Mouse (Mus musculus) myocyte (in vitro differentiated cells): Measurements from ENCODE around the gene Mdfic. TPM values are rescaled to one million over a fixed set of nuclear protein-coding genes. Genes with fewer than 3 reads are reported as not detected.

Experiments used
- H3K27me3 ChIP-seq: one replicate; pipeline ENCODE4 v1.6.1; 2011; ENCODE audit not compliant: control insufficient read depth, insufficient read depth, insufficient read length
- H3K36me3 ChIP-seq: one replicate; pipeline ENCODE4 v1.6.1; 2011; ENCODE audit not compliant: control insufficient read depth, insufficient read depth
- H3K4me2 ChIP-seq: one replicate; pipeline ENCODE4 v1.6.1; 2011; ENCODE audit warnings: low read depth, control low read depth
- H3K4me3 ChIP-seq: one replicate; pipeline ENCODE4 v1.5.1; 2011; ENCODE audit warnings: mild to moderate bottlenecking, control low read depth, moderate library complexity
- H3K79me2 ChIP-seq: one replicate; pipeline ENCODE4 v1.6.1; 2011; ENCODE audit not compliant: control insufficient read depth, insufficient read depth
- H3ac ChIP-seq: one replicate; pipeline ENCODE4 v1.6.1; 2011; ENCODE audit not compliant: control insufficient read depth, insufficient read length
- CEBPB ChIP-seq: IDR thresholded peaks from 2 replicates; pipeline ENCODE4 v1.6.1; 2011; ENCODE audit warnings: mild to moderate bottlenecking, moderate library complexity; ENCODE audit not compliant: poor library complexity, insufficient read depth, severe bottlenecking
- E2F4 ChIP-seq: IDR thresholded peaks from one replicate; pipeline ENCODE4 v1.6.1; 2011; ENCODE audit warnings: mild to moderate bottlenecking, control low read depth, moderate library complexity; ENCODE audit not compliant: insufficient read depth
- MAX ChIP-seq: IDR thresholded peaks from one replicate; pipeline ENCODE4 v1.6.1; 2011; ENCODE audit warnings: low read depth, mild to moderate bottlenecking, control low read depth
- MYOD1 ChIP-seq, 3 experiments: IDR thresholded peaks; one replicate each; pipeline ENCODE4 v1.6.1; 2011; ENCODE audit warnings: control low read depth in 2 of 3, low read depth in 2 of 3, mild to moderate bottlenecking in 2 of 3, moderate library complexity in 1 of 3; ENCODE audit not compliant: insufficient read length in 2 of 3, control insufficient read depth in 1 of 3
- MYOG ChIP-seq, 3 experiments: IDR thresholded peaks; one replicate each; pipeline ENCODE4 v1.6.1; 2011; ENCODE audit warnings: control low read depth in 2 of 3, low read depth in 2 of 3, mild to moderate bottlenecking in 2 of 3; ENCODE audit not compliant: insufficient read length in 2 of 3, control insufficient read depth in 1 of 3, insufficient read depth in 1 of 3
- POLR2A ChIP-seq: IDR thresholded peaks from one replicate; pipeline ENCODE4 v1.6.1; 2011; ENCODE audit warnings: low read depth, mild to moderate bottlenecking, control low read depth, moderate library complexity; ENCODE audit not compliant: insufficient read length
- POLR2AphosphoS2 ChIP-seq: IDR thresholded peaks from one replicate; pipeline ENCODE4 v1.6.1; 2011; ENCODE audit warnings: low read depth, control low read depth; ENCODE audit not compliant: insufficient read length
- REST ChIP-seq: IDR thresholded peaks from one replicate; pipeline ENCODE4 v1.6.1; 2011; ENCODE audit warnings: mild to moderate bottlenecking, control low read depth, moderate library complexity; ENCODE audit not compliant: insufficient read depth, insufficient read length
- SRF ChIP-seq: IDR thresholded peaks from one replicate; pipeline ENCODE4 v1.6.1; 2011; ENCODE audit warnings: low read depth; ENCODE audit not compliant: control insufficient read depth, insufficient read length
- TCF12 ChIP-seq: IDR thresholded peaks from one replicate; pipeline ENCODE4 v1.6.1; 2011; ENCODE audit warnings: mild to moderate bottlenecking, control low read depth; ENCODE audit not compliant: poor library complexity, insufficient read depth, severe bottlenecking
- TCF3 ChIP-seq: IDR thresholded peaks from one replicate; pipeline ENCODE4 v1.6.1; 2011; ENCODE audit warnings: low read depth, control low read depth; ENCODE audit not compliant: insufficient read length
- USF1 ChIP-seq: IDR thresholded peaks from one replicate; pipeline ENCODE4 v1.6.1; 2011; ENCODE audit warnings: low read depth, mild to moderate bottlenecking, control low read depth, moderate library complexity
- polyA plus RNA-seq: library from polyadenylated mRNA; unstranded; fragments of >200 nt; fragmentation: generic; extraction: Trizol; gene quantifications from one replicate; pipeline ENCODE4 v1.2.1, GENCODE M21; 2012; ENCODE audit warnings: missing spikeins

Mdfic gene
- polyA plus RNA-seq, 1 experiment: 26.9 TPM

GRCm38 (mm10) chr6:15748236-15748635, 27.8 kb downstream of the Mdfic start:
- Histone ChIP-seq H3K4me3 (no peak overlapping the region), H3K79me2 (peaks cover 72% of the 10 kb centered on the region), H3K36me3 (peaks cover 22% of the 10 kb centered on the region), H3ac (no peak overlapping the region), H3K4me2 (no peak overlapping the region), H3K27me3 (no peaks in the 10 kb centered on the region)
- no peak for TF ChIP-seq REST

DNA sequence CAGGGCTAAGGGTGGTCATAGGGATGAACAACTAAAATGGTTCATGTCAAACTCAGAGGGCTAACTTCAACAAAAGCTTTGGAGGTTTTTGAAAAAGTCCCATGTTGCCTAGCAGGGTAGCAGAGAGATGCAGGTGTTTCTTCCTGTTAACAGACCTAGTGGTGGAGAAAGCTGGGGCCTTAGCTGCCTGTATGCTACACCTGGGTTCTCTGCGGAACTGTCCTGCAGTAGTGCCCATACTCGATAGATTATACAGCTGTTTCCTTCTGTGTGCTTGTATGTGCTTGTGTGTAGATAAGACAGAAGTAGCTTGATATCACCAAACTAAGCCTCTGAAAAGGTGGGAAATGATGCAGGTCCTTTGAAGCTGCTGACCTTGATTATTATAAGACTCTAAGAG, 28.5 kb downstream of the Mdfic start:
- Histone ChIP-seq H3K27me3 (no peaks in the 10 kb centered on the region), H3ac (no peak overlapping the region), H3K79me2 (peaks cover 77% of the 10 kb centered on the region), H3K4me3 (no peak overlapping the region), H3K36me3 (peaks cover 22% of the 10 kb centered on the region), H3K4me2 (no peak overlapping the region)
- no peak for TF ChIP-seq TCF12
- TF ChIP-seq TCF3: no peak
- no peak for TF ChIP-seq MAX
- TF ChIP-seq REST: no peak
- no peak for TF ChIP-seq POLR2AphosphoS2
- no peak for TF ChIP-seq USF1
- no peak for TF ChIP-seq CEBPB
- TF ChIP-seq MYOG (IDR thresholded peaks at IDR 0.05; ENCODE audit: control insufficient read depth in 1 of 3, insufficient read depth in 1 of 3, insufficient read length in 2 of 3, low read depth in 2 of 3): no peak
- no peak for TF ChIP-seq SRF
- no peak for TF ChIP-seq POLR2A
- no peak for TF ChIP-seq MYOD1 (IDR thresholded peaks at IDR 0.05; ENCODE audit: control insufficient read depth in 1 of 3, insufficient read length in 2 of 3, low read depth in 2 of 3)
- TF ChIP-seq E2F4: no peak

- no peak overlapping the region for H3ac ChIP-seq
- peaks cover 78% of the 10 kb centered on the region for H3K79me2 ChIP-seq
- no peaks in the 10 kb centered on the region for H3K27me3 ChIP-seq
- H3K4me3 ChIP-seq: no peak overlapping the region
- no peak overlapping the region for H3K4me2 ChIP-seq
- H3K36me3 ChIP-seq: peaks cover 22% of the 10 kb centered on the region
- TF ChIP-seq TCF12 (no peak), MYOD1 (IDR thresholded peaks at IDR 0.05; ENCODE audit: control insufficient read depth in 1 of 3, insufficient read length in 2 of 3, low read depth in 2 of 3) (no peak), POLR2A (no peak), SRF (no peak), REST (no peak), CEBPB (no peak), MAX (no peak), POLR2AphosphoS2 (no peak), E2F4 (no peak)
Measured at GRCm38 (mm10) chr6:15750101-15750500, 29.6 kb downstream of the Mdfic start.

GRCm38 (mm10) chr6:15751375-15751774, 30.9 kb downstream of the Mdfic start:
- Histone ChIP-seq H3K36me3 (peaks cover 22% of the 10 kb centered on the region), H3ac (no peak overlapping the region), H3K27me3 (no peaks in the 10 kb centered on the region), H3K4me2 (no peak overlapping the region), H3K79me2 (peaks cover 77% of the 10 kb centered on the region), H3K4me3 (no peak overlapping the region)
- TF ChIP-seq POLR2A: no peak
- no peak for TF ChIP-seq USF1
- no peak for TF ChIP-seq TCF3
- no peak for TF ChIP-seq MYOD1 (IDR thresholded peaks at IDR 0.05; ENCODE audit: control insufficient read depth in 1 of 3, insufficient read length in 2 of 3, low read depth in 2 of 3)

- peaks cover 17% of the 10 kb centered on the region for H3K36me3 ChIP-seq
- TF ChIP-seq POLR2AphosphoS2 (no peak), POLR2A (no peak), E2F4 (no peak), REST (no peak), TCF12 (no peak), MYOG (IDR thresholded peaks at IDR 0.05; ENCODE audit: control insufficient read depth in 1 of 3, insufficient read depth in 1 of 3, insufficient read length in 2 of 3, low read depth in 2 of 3) (no peak), USF1 (no peak), TCF3 (no peak), MAX (no peak), SRF (no peak), CEBPB (no peak), MYOD1 (IDR thresholded peaks at IDR 0.05; ENCODE audit: control insufficient read depth in 1 of 3, insufficient read length in 2 of 3, low read depth in 2 of 3) (no peak)
- peaks cover 77% of the 10 kb centered on the region for H3K79me2 ChIP-seq
Measured at GRCm38 (mm10) chr6:15752160-15752559, 31.7 kb downstream of the Mdfic start.

More at GRCm38 (mm10) chr6:15752160-15752559, 31.7 kb downstream of the Mdfic start:
- Histone ChIP-seq H3K4me2 (no peak overlapping the region), H3K4me3 (no peak overlapping the region), H3ac (no peak overlapping the region), H3K27me3 (no peaks in the 10 kb centered on the region)
